Mouse (Mus musculus) gastrocnemius, postnatal 14 days (tissue): ENCODE results near the gene Sh3gl3. TPM values are rescaled to one million over a fixed set of nuclear protein-coding genes. Genes with fewer than 3 reads are reported as not detected.

Source experiments
- DNase-seq: peaks from one replicate; pipeline ENCODE4 v3.0.0; 2021; ENCODE audit warnings: mixed read lengths
- intact Hi-C: fragments of 180-260 bp; cut with DNase I; formaldehyde crosslinking; loops from one replicate; pipeline ENCODE4 v1.15.1; 2025; ENCODE audit warnings: low total_unique reads
- total RNA-seq, 2 experiments: library from RNA; stranded (reverse); gene quantifications; 2 replicates each; pipeline ENCODE4 v1.2.3; 2021

The Sh3gl3 gene
- total RNA-seq, 2 experiments from 2014 or later = 0.89 to 1.9 TPM

DNA sequence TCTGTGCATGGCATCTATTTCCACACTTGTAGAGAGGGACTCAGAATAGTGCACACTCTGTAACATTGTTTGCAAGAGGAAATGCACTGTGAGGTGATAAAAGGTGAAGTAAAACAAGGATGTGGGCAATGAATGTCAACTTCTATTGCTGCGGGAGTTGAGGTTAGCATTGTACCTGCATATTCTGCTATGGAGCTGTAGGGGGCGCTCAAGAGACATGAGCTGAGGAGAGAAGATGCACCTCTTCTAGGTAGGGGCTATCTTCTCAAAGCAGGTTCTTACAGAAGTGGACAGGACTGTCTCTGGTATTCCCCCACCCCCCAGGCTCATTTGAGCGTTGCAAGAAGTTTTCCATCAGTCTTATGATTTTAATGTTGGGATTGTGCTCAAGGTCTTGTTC lies 165.6 kb downstream of the Sh3gl3 start:
- intact Hi-C loops = loop anchor here (10.0 kb wide), 1 partner anchor 166 kb away; no protein-coding TSS in a partner anchor
- no peak for DNase-seq

DNA sequence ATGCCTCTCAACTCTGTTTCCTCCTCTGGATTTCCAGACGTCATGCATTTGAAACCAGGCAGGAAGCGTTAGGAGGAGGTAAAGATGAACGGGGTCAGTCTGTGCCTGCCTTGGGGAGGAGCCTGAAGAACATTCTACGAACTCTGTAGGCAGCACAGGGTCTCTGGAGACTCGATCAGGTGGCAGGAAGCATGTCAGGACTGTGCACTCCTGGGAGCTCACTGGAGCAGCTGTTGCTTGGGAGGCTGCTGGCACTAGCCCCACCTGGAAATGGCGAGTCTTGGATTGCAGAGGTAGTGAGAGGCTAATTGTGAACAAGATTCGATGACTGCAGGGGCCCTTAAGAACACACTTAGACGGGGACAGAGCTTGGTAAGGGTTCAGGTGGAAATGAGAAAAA lies 167.8 kb downstream of the Sh3gl3 start:
- intact Hi-C loops = no loop called here
- DNase-seq = peak; percentile 16

DNA sequence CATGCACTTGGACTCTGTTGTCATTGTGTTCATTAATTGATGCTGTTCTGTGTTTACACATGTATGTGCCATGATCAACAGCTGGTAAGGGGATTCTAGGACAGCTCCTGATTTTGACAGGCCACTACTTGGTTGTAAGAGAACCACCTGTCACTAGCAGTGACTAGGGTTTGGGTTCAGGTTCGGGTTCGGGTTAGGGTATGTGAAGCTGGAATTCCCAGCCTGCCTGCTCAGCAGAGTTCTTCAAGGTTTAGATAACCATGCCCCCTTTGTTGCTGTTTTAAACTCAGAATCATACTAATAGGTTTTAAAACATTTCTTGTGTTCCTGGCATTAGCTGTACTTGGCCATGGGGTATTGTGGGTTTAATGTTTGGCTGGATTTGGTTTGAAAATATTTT lies 173.1 kb downstream of the Sh3gl3 start:
- intact Hi-C loops = no loop called here
- no peak for DNase-seq

DNA sequence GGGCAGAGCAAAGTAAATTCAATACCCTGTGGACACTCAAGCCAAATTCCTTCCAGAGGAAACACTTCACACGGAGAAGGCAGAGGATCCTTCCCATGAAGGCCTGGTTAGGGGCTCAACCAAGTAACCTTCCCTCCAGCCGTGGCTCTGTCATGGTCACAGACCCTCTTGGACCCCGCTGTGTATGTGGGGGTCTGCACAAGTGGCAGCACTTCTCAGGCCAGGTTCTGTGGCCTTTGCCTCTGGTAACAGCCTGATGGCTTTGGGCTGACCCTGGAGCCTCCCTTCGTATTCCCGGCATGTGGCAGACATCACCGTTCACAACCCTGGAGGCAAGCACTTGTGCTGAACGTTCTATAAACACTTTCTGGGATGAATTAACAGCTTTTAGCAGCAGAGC lies 176.2 kb downstream of the Sh3gl3 start:
- intact Hi-C loops = no loop called here
- no peak for DNase-seq

DNA sequence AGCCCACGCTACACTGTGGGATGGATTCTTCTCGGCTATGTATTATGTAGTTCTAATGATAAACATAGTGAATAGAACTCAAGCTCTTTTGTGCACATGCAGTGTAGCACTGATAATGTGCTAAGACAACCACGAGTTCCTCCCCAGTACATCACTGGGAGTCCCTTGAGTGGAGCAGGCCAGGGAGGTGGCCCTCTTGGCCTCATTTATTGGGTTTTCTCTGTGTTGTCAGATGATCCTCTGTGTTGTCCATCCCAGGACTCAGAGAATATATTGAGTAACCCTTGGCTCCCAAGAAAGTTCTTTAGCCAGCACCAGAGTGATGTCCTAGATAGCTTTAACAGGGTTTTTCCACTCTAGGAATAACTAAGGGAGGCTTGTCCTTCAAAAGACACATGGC lies 176.8 kb downstream of the Sh3gl3 start:
- intact Hi-C loops = no loop called here
- DNase-seq = peak; percentile 37

Other genes with a start within 250 kb of the Sh3gl3 start
- gene Hdgfl3, start 239.4 kb upstream of the Sh3gl3 start, total RNA-seq = 1 to 10 TPM; 3.7 to 4.3 TPM
- not detected for gene Bnc1, start 181.5 kb upstream of the Sh3gl3 start, total RNA-seq
- 1 to 10 TPM; 7.4 to 8.1 TPM for gene Adamtsl3, start 161.9 kb downstream of the Sh3gl3 start, total RNA-seq